Mouse (Mus musculus) thymus, adult 2 months (tissue): ENCODE data around the gene Fkbp5. TPM values are rescaled to one million over a fixed set of nuclear protein-coding genes. Genes with fewer than 3 reads are reported as not detected.

Experiments
- DNase-seq: peaks from one replicate; pipeline ENCODE4 v3.0.0; 2021
- H3K27ac ChIP-seq: fragments of 200-500 bp; 2 replicates; pipeline ENCODE4 v1.5.1; 2012; ENCODE audit warnings: low read length, control low read depth; ENCODE audit not compliant: control insufficient read depth, insufficient read depth
- H3K27me3 ChIP-seq: fragments of 200-500 bp; 2 replicates; pipeline ENCODE4 v1.6.1; 2012; ENCODE audit warnings: mild to moderate bottlenecking, low read length, moderate library complexity, mixed read lengths; ENCODE audit not compliant: control insufficient read depth, insufficient read depth
- H3K36me3 ChIP-seq: fragments of 200-500 bp; 2 replicates; pipeline ENCODE4 v1.6.1; 2012; ENCODE audit warnings: mild to moderate bottlenecking, low read length, moderate library complexity; ENCODE audit not compliant: control insufficient read depth, insufficient read depth
- H3K4me1 ChIP-seq: fragments of 200-500 bp; replicated peaks from 2 replicates; pipeline ENCODE4 v1.6.1; 2012; ENCODE audit warnings: low read length; ENCODE audit not compliant: control insufficient read depth, insufficient read depth
- H3K4me3 ChIP-seq: fragments of 200-500 bp; 2 replicates; pipeline ENCODE4 v1.5.1; 2012; ENCODE audit warnings: mild to moderate bottlenecking, low read length, control low read depth, moderate library complexity; ENCODE audit not compliant: control insufficient read depth, insufficient read depth
- CTCF ChIP-seq: fragments of 200-500 bp; IDR thresholded peaks from 2 replicates; pipeline ENCODE4 v1.5.1; 2012; ENCODE audit warnings: mild to moderate bottlenecking, control low read depth, low read length, moderate library complexity, borderline replicate concordance; ENCODE audit not compliant: control insufficient read depth, poor library complexity, insufficient read depth; ENCODE audit errors: extremely low read depth
- POLR2A ChIP-seq: fragments of 200-500 bp; IDR thresholded peaks from 2 replicates; pipeline ENCODE4 v1.6.1; 2012; ENCODE audit warnings: mild to moderate bottlenecking, low read length, control low read depth, moderate library complexity; ENCODE audit not compliant: control insufficient read depth, poor library complexity, insufficient read depth; ENCODE audit errors: extremely low read depth
- WGBS: fragments of 180-500 bp; shearing (Covaris S2); methylation state at CpG from one replicate; pipeline ENCODE4 v1.1.7; 2018; 5-methylcytosine and 5-hydroxymethylcytosine counted together
- polyA plus RNA-seq: library from polyadenylated mRNA; depleted of rRNA; stranded (reverse); fragments of >200 nt; gene quantifications from 2 replicates; pipeline ENCODE4 v1.2.3, GENCODE M21; 2012

Gene Fkbp5
- polyA plus RNA-seq, 1 experiment, result 157 TPM

DNA sequence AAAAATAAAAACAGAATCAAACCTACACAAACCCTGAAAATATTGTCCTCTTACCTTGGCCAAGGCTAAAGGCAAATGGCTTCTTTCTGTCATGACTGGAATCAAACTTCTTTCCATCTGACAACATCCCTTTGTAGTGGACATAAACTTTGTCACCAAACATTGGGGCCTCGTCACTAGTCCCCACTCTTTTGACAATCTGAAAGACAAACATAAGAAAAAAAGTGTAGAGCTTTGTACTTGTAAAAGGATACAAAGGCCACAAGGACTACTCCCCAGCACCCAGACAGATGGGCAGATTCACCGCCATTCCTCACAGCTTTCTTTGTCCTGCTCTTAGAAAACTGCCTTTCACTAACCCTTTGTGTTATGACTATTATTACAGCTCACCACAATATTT lies 79.4 kb downstream of the Fkbp5 start:
- no peak overlapping the region for H3K27ac ChIP-seq
- WGBS, result 95% methylated on average over 2 of the region's 2 CpGs

DNA sequence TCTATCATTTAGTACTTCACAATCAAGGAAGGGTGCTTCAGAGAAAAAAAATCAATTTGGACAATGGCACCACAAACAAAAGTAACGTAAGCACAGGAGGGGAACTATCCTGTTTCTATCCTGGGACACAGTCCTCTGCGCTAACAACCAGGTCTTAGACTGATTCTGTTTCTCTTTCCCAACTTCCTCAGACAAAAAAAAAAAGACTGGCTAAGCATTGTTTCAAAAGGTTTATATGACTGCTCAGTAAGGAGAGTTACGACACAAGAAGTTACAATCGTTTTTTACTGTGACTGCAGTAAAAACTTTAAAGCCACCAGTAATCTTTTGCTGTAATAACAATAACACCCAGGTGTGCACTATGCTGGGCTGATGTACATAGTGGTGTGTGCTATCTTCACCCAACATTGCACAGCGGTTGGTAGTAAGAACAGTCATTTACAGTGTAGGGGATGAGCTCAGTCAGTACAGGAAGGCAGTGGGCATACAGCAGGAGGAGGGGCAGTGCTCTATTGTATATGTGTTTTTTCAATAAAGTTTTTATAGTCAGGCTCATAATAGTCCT lies 82.3 kb downstream of the Fkbp5 start:
- DNase-seq, result no peak
- Histone ChIP-seq H3K4me1 (0 out of 2 replicates have a peak, but pooled peaks cover 4% of the 10 kb centered on the region), H3K36me3 (peaks cover 75% of the 10 kb centered on the region), H3K4me3 (no peak overlapping the region), H3K27ac (no peak overlapping the region), H3K27me3 (no peaks in the 10 kb centered on the region)
- WGBS, result 90% methylated on average over 5 of the region's 5 CpGs
- TF ChIP-seq CTCF (no peak), POLR2A (no peak)

More for the DNA sequence above, 79.4 kb downstream of the Fkbp5 start:
- DNase-seq, result no peak
- Histone ChIP-seq H3K4me3 (no peak overlapping the region), H3K4me1 (peaks cover 7% of the 10 kb centered on the region), H3K36me3 (peaks cover 64% of the 10 kb centered on the region), H3K27me3 (no peaks in the 10 kb centered on the region)
- TF ChIP-seq CTCF (no peak), POLR2A (no peak)

DNA sequence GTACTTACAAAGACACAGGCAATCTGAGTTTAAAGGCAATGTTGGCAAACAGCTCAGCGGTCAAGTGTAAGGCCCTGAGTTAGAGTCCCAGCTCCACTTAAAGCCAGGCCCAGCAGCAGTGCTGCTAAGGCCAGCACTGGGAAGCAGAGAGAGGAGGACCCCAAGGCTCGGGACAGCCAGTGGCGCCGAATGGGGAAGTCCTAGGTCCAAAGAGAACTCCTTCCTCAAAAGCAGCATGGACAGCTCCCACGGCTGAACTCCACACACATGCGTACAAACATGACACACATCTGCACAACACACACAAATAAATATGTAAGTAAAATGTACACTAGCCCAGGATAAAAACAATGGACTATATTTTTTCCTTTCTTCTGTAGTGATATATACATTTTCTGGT lies 84.3 kb downstream of the Fkbp5 start:
- H3K27ac ChIP-seq, result no peak overlapping the region
- TF ChIP-seq CTCF, result no peak
- no peak for TF ChIP-seq POLR2A
- no peaks in the 10 kb centered on the region for H3K27me3 ChIP-seq
- no peak for DNase-seq
- H3K36me3 ChIP-seq, result peaks cover 70% of the 10 kb centered on the region
- H3K4me1 ChIP-seq, result 0 out of 2 replicates have a peak, but pooled peaks cover 4% of the 10 kb centered on the region
- no peak overlapping the region for H3K4me3 ChIP-seq
- 91% methylated on average over 6 of the region's 6 CpGs for WGBS

DNA sequence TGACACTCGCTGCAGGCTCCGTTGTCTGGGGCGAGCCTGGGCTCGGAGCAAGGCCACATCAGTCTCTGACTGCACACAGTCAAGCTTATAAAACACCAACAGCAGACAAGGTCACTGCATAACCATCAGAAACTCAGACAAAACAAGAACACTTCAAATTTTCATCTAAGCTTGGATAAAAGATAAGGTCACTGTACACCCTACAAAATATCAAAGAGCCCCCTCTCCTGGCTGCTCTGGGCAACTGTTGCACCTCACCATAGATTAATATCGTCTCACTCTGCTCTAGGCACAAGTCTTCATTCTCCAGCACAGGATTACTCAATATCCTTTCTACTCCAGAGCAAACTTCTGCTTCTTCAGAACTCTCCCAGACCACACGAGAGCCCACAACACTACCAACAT lies 85.4 kb downstream of the Fkbp5 start:
- no peak for DNase-seq
- Histone ChIP-seq H3K36me3 (peaks cover 73% of the 10 kb centered on the region), H3K4me3 (no peak overlapping the region), H3K27ac (no peak overlapping the region), H3K4me1 (0 out of 2 replicates have a peak, but pooled peaks cover 4% of the 10 kb centered on the region), H3K27me3 (no peaks in the 10 kb centered on the region)
- 91% methylated on average over 6 of the region's 6 CpGs for WGBS
- TF ChIP-seq POLR2A (no peak), CTCF (no peak)

DNA sequence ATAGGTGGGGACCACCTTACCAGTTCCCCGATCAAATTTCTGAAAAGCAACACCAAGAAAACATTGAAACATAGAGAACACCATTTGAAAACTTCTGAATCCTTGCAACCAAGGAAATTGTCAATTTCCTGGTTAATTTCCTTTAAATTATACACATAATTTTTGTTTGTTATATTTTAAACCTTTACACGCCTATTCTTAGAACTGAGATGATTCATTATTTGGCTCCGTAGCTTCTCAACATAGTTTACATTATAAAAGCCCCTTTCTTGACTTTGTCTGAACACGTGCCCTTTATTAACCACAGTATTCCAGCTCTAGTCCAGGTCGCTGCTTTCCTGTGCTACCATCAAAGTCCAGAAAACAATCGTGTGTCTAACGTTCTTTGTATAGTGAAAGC lies 86.3 kb downstream of the Fkbp5 start:
- no peak overlapping the region for H3K27ac ChIP-seq
- 97% methylated on average over 7 of the region's 7 CpGs for WGBS
- TF ChIP-seq POLR2A, result no peak
- TF ChIP-seq CTCF, result no peak
- no peak overlapping the region for H3K4me3 ChIP-seq
- DNase-seq, result no peak
- 0 out of 2 replicates have a peak, but pooled peaks cover 4% of the 10 kb centered on the region for H3K4me1 ChIP-seq
- H3K36me3 ChIP-seq, result peaks cover 73% of the 10 kb centered on the region
- no peaks in the 10 kb centered on the region for H3K27me3 ChIP-seq

DNA sequence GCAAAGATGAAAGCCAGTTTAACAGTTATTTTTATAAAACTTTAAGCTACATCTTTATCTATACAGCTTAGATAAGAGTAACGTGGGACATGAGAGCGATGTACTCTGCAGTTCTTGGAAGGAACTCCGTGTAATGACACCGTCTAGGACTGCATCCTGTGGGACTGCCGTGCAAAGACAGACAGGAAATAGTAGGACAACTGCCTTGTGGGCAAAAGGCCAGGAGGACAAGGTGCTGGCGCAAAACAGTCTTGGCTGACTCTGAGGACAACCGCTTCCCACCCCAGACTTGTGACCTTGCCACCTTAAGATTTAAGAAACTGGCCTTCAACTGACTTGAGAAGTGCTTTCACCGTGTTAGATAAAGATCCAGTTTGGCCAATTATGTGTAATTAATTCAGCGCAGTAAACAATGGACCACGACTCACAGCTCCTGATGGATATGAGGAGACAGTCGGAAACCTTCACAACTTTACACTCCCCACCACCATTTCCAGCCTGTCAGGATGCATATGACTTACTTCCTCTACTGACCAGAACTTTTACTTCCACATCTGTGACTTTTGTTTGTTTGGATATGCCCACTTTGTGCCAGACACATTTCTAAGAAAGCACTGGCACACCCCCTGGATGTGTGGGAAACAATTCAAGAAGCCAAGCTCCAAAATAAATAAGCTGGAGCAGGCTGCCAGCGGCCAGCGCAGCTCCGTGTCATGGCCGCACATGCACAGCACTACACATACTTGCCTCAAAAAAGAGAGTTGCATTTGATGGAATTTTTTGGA lies 88.7 kb downstream of the Fkbp5 start:
- TF ChIP-seq POLR2A (no peak), CTCF (no peak)
- H3K27me3 ChIP-seq, result no peaks in the 10 kb centered on the region
- no peak overlapping the region for H3K27ac ChIP-seq
- no peak for DNase-seq
- peaks cover 66% of the 10 kb centered on the region for H3K36me3 ChIP-seq
- H3K4me3 ChIP-seq, result no peak overlapping the region
- 0 out of 2 replicates have a peak, but pooled peaks cover 4% of the 10 kb centered on the region for H3K4me1 ChIP-seq
- WGBS, result 92% methylated on average over 15 of the region's 15 CpGs
